Mouse (Mus musculus): ENCODE data around the gene Hnrnph2.
A peak's percentile ranks its signal among the peaks of the same experiment; 100 is the strongest.

Hnrnph2 gene

DNA sequence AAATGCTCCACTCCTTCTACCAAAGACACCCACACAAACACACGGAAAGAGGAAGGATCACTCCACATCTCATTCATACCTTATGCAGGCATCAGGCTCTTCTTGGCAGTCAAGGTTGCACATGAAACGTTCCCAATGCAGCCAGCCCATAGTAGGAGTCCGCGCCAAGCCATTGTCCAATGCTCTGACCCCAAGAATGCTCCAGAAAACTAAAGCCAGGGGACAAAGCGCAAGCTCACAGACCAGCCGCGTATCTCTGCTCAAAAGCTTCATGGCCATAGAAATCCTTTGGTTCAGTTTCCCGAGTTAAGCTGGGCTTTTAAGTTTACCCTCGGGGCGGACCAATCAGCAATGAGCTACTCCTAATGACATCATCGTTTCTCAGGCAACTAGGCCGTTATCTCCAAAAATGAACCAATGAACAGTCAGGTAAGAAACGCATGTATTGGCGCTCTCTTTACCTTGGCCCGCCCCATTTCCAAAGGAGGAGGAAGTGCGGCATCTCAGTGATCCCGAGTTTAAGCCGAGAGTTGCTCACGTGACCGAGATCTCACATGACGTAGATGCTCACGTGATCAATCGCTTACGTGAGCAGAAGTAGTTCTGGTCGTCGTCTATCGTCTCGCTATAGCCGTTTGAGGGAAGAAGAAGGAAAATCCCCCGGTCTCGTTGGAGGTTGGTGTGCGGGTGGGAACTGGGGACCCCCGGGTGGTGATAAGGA, at the start of gene Hnrnph2, which contains the start of gene Gla:
Gene Hnrnph2 (plus strand): TSS at position 521 of the 721 bp plus-strand sequence.
Gene Gla (minus strand): TSS at position 467 of the 721 bp plus-strand sequence.
- peak; percentile 95 for DNase-seq (ENCODE audit: low read depth, low spot score)

DNA sequence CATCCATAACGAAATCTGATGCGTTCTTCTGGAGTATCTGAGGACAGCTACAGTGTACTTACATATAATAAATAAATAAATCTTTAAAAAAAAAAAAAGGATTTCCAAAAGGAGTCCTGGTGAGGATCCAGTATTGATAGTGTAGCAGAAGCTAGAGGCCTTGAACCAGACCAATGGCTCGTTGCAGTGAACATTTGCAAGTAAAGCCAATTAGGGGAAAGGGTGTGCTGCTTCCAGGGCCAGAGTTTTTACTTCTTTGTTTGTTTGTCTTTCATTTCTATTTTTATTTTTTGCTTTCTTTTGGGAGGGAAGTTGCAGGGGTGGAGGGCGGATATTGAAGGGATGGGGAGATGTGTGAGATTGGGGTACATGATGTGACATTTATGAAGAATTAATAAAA, 47.7 kb upstream of the Hnrnph2 start:
- no peak for DNase-seq (ENCODE audit: low read depth, low spot score)

DNA sequence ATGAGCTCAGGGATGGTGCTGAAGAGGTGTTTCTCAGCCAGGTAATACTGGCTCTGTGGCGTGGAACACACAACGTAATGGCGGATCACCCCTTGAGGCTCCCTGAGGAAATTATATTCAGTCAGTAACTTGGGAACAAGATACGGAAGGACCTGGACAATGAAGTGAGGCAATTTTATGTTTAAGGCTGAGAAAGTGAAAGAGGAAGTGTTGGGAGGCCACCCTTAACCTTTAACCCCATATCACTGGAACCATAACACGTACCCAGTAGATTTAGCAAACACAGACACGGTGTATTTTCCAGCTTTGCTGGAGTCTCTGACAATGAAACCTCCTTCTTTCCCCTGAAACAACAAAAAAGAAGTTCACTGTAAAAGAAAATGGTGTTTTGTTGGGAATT, 46.6 kb upstream of the Hnrnph2 start:
- no peak for DNase-seq (ENCODE audit: low read depth, low spot score)

DNA sequence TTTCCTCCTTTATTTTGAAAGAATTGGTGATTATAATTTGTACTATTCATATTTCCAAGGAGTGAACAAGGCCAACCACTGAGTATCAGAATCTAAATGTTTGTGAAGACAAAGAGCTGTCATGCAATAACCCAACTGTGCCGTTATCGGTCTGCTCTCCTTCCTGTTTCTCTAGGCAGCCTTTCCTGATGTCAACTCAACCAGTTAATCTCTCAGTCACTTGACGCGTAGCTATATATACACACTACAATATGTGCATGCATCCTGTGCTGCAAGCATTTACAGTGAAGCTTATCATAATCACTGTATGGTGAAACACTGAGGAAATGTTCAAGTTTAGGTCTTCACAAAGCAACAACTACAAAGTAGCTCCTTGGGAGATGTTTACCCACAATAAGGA, 36.7 kb upstream of the Hnrnph2 start:
- no peak for DNase-seq (ENCODE audit: low read depth, low spot score)

DNA sequence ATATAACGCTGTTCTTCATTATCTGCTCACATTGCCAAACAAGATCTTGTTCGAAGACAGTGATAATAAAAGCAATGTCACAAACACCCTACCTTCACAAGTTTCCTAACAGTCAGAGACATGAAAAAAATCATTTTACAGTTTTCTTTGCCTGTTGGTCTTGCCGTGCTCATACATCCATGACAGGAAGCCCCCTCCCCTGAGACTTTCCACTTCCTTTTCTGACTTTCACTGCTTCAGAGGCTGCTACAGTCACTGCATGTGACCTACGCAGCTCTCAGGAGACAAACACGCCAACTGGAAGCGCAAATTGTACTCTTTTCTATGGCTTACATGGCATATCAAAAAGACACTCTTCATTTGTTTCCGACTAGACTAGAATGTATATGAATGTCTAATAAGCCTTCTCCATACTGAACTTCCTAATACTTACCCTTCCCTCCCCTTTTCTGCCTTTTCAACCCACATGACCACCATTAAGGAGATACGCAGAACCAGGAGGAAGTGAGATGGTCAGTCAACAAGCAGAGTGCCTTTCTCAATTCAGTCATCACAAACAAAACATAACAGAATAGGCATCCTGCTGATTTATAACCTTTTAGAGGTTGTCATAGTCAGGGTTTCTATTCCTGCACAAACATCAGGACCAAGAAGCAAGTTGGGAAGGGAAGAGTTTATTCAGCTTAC, 34.3 kb upstream of the Hnrnph2 start:
- no peak for DNase-seq (ENCODE audit: low read depth, low spot score)

DNA sequence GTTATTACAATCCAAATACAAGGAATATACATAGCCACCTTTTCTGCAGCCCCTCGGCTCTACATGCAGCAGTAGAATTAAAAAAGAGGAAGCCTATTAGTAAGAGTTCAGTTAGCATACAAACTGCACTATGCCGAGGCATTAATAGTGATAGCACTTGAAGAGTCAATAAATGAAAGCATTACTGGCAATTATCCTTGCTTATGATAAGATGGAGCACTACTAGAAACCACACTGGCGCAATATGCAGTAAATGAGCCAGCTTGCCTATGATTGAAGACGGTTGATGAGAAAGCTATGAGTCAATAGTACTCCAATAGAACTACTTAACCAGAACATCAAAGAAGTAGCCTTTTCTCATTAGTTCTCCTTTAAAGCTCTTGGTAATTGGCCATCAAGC, 23.1 kb upstream of the Hnrnph2 start:
- no peak for DNase-seq (ENCODE audit: low read depth, low spot score)

DNA sequence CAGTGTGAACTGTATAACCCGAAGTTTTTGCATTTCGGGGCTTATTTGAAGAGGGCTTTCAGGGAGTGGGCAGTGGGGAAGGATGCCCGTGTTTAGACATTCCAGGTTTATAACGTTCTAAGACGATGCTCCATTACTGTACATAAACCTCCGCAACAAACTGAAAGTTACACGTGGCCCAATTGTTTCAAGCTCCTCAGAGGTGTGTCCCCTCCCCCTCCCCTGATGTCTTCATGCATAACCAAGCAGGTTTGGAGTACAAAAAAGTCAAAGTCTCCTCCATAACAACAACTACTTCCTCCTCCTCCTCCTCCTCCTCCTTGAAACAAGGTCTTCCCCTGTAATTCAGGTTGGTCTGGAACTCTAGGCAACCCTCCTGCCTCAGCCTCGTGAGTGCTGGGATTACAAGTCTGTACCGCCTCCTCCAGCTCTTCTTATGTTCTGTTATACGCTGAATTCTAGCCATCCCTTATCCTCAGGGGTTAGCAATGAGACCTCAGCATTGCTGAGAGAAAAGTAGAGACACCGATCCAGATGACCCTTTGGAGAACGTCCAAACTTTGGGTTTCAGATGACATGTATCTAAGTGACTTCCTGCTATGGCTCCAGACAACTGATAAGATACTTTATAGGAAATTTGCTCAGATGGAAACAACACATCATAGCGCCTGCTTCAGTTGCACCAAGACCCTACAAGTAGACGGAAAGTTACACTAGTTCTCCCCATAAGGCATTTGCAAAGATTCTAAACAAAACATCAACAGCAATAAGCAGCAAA, 20.3 kb upstream of the Hnrnph2 start:
- no peak for DNase-seq (ENCODE audit: low read depth, low spot score)

DNA sequence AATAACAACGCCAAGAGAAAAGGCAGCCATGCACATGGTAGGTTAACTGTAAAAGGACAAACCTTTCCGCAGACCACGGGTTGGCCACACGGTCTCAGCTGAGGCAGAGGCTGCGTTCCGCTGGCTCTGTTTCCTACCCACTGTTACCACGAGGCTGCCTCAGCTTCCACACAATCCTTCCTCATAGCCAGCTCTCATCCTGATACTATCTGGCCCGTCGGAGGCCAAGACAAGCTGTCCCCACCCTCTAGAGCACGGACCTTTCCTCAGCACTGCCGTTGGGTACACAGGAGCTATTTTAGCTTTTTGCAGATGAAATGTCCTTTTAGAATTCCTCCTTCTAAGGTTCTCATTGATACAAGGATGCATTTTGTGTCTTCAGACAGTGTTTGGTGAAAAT, 18.7 kb upstream of the Hnrnph2 start:
- DNase-seq (ENCODE audit: low read depth, low spot score), result no peak

DNA sequence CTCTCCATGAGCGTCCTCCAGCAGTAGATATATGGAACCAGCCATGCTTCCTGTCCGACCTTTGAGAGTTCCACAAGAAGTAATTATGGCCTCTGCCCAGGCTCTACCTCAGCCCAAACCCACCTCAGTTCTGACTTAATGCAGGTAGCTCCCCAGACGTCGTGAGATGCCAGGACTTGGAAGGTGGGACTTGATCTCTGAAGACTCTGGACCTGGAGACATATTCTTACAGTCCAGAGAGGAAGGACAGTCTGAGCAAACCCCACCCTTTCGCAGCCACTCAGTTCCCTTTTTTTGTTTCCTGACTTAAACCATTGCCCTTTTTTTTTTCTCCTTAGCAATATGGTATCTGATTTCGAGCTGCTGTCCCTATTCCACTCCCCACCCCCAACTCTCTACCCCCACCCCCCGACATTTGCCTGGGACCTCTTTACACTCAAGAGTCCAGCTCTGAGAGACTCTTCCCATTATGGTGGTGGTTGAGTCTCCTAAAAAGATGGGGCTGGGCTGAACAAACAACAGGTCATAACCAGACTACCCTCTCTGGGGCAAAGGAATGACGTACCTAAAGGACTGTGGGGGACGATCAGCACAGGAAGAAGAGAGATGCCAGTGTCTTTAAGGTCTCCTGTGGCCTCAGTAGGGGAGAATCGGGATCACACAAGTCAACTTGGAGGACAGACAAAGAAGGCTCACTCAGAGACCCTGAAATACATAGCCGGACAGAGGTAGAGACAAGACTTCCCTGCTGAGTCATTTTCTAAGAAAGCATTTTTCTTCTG, 17.9 kb upstream of the Hnrnph2 start, which contains the start of gene Btk:
Gene Btk (minus strand): TSS at position 683 of the 782 bp plus-strand sequence.
- DNase-seq (ENCODE audit: low read depth, low spot score), result no peak

DNA sequence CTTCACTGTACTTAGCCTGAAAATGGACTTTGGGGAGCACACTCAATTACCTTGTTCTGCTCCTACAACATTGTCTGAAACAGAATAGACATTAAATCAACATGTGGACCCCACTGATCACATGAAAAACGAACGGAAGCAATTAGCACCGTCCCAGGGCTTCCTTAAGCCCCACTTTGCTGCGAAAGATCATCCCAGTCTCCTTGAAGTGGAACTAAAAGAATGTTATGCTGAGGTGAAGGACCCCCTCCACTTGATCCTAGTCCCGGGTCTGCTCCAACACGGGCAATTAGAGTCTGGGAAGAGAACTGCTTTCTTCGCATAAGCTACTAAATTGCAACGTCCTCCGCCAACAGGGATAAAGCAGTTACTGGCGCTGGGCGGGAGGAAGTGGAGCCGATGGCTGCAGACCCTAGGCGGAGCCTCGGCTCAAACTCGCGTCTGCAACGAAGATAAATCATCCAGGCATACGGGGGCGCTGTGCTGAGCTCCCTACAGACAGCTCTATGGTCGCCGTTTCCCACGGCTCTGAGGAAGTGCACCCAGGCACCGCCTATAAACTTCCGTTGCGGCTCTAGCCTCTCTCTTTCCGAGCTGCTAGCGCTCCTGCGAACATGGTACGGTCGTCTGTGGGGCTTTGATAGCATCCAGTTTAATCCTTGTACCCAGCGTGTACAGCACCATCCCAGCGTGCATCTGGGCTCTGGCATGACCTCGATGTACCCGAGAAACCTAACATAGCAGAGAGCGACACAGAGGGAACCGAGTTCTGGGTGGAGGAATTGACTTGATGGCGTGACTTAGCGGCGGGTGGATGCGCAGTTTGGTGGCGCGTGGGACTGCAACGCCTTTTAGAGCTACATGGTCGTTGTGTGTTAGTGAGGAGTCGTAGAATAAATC, 15.6 kb upstream of the Hnrnph2 start, which contains the start of gene Rpl36a:
Gene Rpl36a (plus strand): TSS at position 552 of the 900 bp plus-strand sequence.
- DNase-seq (ENCODE audit: low read depth, low spot score), result peak; percentile 78

DNA sequence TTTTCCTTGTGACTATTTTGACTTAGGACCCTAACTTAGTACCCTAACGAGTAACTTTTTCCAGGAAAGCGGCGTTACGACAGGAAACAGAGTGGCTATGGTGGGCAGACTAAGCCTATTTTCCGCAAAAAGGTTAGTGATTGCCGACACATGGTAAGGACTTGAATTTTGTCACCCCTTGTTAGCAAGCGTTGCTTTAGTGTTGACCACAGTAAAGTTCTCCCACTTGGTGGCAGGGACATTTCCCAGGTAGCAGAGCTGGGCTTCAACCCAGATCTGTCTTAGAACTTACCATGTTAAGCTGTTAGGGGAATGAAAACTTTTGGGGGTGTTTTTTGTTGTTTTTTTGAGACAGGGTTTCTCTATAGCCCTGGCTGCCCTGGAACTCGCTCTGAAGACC, 14.5 kb upstream of the Hnrnph2 start:
- no peak for DNase-seq (ENCODE audit: low read depth, low spot score)

DNA sequence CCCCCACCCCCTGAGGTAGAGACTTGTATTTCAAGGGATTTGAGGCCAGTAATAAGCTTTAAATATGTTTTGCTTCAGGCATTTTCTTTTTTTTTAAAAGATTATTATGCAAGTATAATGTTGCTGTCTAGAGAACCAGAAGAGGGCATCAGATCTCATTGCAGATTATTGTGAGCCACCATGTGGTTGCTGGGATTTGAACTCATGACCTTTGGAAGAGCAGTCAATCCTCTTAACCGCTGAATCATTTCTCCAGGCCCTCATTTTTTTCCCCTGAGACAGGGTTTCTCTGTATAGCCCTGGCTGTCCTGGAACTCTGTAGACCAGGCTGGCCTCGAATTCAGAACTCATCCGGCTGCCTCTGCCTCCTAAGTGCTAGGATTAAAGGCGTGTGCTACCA, 12.7 kb upstream of the Hnrnph2 start:
- DNase-seq (ENCODE audit: low read depth, low spot score), result no peak

DNA sequence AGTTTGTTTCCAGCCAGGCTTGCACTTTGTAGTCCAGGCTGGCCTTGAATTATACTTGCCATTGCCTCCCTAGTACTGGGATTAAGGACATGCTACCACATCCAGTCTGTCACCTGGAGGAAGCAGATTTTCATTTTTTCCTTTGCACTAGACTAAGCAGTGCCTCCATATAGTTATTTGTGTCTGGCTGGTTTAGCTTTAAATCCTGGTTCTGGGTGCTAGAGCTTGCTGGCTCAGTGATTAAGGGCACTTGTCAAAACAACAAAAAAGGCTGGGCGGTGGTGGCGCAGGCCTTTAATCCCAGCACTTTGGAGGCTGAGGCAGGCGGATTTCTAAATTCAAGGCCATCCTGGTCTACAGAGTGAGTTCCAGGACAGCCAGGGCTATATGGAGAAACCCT, 12.0 kb upstream of the Hnrnph2 start:
- DNase-seq (ENCODE audit: low read depth, low spot score), result no peak

DNA sequence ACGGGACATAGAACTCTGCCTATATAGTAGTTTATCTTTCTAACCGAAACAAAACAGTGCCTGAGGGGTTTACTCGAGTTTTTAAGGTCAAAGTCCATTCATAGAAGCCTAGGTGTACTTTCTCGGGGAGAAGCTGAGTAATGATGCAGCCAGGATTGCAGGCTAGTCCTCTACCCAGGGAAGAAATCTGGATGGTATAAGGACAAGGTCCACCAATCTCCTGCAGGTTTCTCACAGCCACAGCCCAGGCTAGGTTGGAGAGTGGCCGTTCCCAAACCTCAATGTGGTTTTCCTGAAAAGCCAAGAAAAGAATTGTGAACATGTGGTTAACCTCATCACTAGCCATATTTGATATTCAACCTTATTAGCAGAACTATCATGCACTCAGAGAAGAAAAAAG, 11.1 kb upstream of the Hnrnph2 start:
- no peak for DNase-seq (ENCODE audit: low read depth, low spot score)

DNA sequence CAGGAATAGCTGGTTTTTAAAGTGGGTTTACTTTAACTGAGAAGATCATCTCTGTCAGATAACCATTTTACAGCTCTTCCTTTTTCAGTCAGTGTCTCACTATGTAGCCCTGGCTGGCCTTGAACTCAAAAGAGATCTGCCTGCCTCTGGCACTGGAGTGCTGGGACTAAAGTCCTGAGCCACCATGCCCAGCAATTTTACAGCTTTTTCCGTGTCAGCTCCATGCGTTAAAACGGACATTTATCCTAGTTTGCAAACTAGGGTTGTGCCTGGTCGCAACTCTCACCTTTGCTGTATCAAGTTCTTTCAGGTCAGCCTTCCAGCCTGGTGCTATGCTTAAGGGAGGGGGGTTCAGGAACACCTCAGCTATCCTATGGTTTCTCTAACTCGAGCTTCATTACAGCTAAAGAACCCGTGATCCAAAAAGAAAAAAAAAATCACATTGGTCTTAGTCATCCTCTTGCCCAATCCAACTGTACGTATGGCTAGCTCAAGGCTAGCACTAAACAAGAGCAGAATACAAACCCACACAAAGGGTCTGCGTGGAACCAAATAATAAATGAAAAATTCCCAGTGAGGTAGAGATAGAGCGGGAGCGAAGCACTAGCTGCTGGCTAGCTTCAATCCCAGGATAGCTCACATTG, 935 bp upstream of the Hnrnph2 start:
- DNase-seq (ENCODE audit: low read depth, low spot score), result no peak

DNA sequence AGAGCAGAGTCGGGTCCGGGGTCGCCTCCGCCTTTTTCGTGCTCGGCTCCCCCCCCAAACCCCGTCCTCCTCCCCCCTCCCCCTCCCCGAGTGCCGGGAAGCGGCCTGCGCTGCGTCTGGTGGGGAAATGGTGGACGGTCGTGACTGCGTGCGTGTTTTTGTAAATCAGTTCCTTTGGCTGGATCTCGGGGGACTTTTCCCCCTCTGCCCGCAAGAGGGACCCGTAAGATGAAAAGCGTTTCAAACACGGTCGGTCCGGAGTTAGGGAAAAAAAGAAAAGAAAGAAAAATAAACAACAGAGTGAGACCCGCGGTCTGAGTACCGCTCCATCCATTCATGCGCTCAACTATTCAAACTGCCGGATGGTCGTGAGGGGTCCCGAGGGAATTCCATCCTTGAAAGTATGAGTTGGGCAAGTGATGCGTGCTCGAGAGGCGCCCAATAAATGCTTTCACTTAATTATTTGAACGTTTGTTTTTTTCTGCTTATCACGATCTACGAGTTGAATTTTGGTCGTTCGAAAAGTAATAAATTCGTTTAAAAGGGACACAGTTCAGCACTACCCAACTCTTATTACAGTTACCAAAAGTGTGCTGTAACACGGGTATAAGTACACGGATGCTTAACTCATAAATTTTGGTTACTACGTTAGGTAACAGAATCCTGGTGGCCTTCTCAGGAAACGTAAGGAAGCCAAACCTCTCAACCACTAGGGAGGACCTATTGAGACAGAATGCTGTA, 571 bp downstream of the Hnrnph2 start:
- DNase-seq (ENCODE audit: low read depth, low spot score), result no peak

DNA sequence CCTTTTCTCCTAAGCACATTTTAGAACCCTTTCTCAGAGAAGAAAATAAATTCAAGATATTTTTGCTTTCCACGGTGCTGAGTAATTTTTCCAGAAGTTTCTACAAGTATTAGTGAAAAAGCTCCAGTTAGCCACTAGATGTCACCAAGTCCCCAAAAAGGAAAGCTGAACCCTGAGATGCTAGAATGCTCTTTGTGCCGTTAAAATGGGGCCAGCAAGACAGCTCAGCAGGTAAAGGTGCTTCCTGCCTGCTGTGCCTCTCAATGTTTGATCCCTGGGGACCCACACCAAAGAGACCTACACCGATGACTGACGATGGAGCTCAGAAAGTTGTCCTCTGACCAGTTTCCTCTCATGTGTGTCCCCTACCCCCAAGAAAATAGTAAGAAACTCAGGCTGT, 8.5 kb downstream of the Hnrnph2 start:
- DNase-seq (ENCODE audit: low read depth, low spot score), result no peak

DNA sequence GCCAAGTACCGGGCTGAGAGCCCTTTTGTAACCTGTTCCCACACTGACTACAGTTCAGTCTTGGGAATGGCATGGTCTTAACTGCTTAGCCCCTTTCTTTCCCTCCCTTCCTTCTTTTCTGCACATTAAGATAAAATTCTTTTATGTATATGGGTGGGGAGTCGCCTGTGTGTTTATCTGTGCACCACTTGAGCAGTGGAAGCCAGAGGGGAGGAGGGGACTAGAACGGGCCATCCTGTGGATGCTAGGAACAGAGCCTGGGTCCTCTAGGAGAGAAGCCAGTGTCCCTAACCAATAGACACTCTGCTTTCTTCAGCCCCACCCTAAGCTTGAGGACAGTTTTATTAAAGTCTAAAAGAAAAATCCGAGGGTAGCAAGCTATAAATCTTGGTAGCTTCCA, 10.0 kb downstream of the Hnrnph2 start:
- DNase-seq (ENCODE audit: low read depth, low spot score), result no peak

DNA sequence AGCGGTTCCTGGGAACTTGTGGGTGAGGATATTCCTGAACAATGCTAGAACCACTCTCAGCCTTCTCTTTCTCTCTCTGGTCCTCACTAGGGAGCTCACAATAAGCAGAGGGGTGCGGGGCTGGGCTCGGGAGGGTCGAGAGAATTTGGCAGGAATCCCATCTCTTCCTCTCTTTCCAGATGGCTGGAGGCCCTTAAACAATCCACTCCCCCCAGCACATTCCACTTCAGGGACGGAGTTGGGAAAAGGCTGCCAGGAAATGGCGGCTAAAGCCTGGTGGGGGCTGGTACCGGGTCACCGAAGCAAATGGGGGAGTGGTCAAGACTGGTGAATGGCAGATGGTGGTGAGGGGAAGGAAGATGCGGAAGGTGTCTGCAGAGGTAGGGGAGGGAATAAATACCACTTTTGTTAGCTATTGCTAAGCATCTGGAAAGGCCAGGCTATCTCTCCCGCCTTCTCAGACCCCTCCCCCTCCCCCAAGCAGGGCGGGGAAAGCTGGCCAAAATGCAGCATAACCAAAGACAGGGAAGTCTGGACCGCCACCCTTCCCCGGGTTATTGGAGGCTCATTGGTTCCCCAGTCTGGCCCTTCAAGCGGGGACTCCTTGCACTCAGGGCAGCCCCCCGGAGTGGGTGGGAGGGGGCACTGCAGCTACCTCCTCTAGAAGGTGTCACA, 11.4 kb downstream of the Hnrnph2 start:
- no peak for DNase-seq (ENCODE audit: low read depth, low spot score)
